Mouse (Mus musculus) heart, embryonic 14.5 days (tissue): Measurements from ENCODE around the gene Aph1c. TPM values are rescaled to one million over a fixed set of nuclear protein-coding genes. Genes with fewer than 3 reads are reported as not detected.

Experiments used
- ATAC-seq: fragments of 200-750 bp; cut with Nextera tagmentation; 2 replicates; pipeline ENCODE4 v1.8.0; 2017; ENCODE audit warnings: low read depth, moderate TSS enrichment; ENCODE audit not compliant: insufficient number of reproducible peaks, insufficient read depth, low FRiP score
- H3K27ac ChIP-seq, 2 experiments: fragments of 200-500 bp in 1 of 2; fragments of 300-500 bp in 1 of 2; sonication (generic) in 1 of 2; replicated peaks in 1 of 2; 2 replicates each; pipeline ENCODE4 v1.5.1; 2012 to 2014; ENCODE audit warnings: low read depth in 2 of 2, low read length in 2 of 2, control low read depth in 1 of 2, mild to moderate bottlenecking in 1 of 2, mixed read lengths in 1 of 2; ENCODE audit not compliant: control insufficient read depth in 1 of 2, insufficient read depth in 1 of 2
- H3K27me3 ChIP-seq: fragments of 300-500 bp; sonication (generic); 2 replicates; pipeline ENCODE4 v1.6.1; 2014; ENCODE audit warnings: mild to moderate bottlenecking, low read length, control low read depth; ENCODE audit not compliant: control insufficient read depth, insufficient read depth
- H3K36me3 ChIP-seq: fragments of 300-500 bp; sonication (generic); 2 replicates; pipeline ENCODE4 v1.6.1; 2014; ENCODE audit warnings: mild to moderate bottlenecking, control low read depth, low read length, mixed read lengths; ENCODE audit not compliant: control insufficient read depth, insufficient read depth
- H3K4me1 ChIP-seq, 2 experiments: fragments of 200-500 bp in 1 of 2; fragments of 300-500 bp in 1 of 2; sonication (generic) in 1 of 2; 2 replicates each; pipeline ENCODE4 v1.6.1; 2012 to 2014; ENCODE audit warnings: low read length in 2 of 2, control low read depth in 1 of 2, mixed read lengths in 1 of 2; ENCODE audit not compliant: control insufficient read depth in 2 of 2, insufficient read depth in 2 of 2
- H3K4me2 ChIP-seq: fragments of 300-500 bp; sonication (generic); 2 replicates; pipeline ENCODE4 v1.6.1; 2014; ENCODE audit warnings: mild to moderate bottlenecking, low read length
- H3K4me3 ChIP-seq, 2 experiments: fragments of 200-500 bp in 1 of 2; fragments of 300-500 bp in 1 of 2; sonication (generic) in 1 of 2; 2 replicates each; pipeline ENCODE4 v1.5.1; 2012 to 2014; ENCODE audit warnings: low read length in 2 of 2, mild to moderate bottlenecking in 2 of 2, control low read depth in 1 of 2, low read depth in 1 of 2, moderate library complexity in 1 of 2; ENCODE audit not compliant: control insufficient read depth in 1 of 2, insufficient read depth in 1 of 2
- H3K9ac ChIP-seq: fragments of 300-500 bp; sonication (generic); 2 replicates; pipeline ENCODE4 v1.6.1; 2014; ENCODE audit warnings: mild to moderate bottlenecking, low read length
- H3K9me3 ChIP-seq: fragments of 300-500 bp; sonication (generic); 2 replicates; pipeline ENCODE4 v1.6.1; 2016; ENCODE audit warnings: low read length, control low read depth; ENCODE audit not compliant: control insufficient read depth
- WGBS: fragments of 180-500 bp; shearing (Covaris S2); extraction: QIAGEN DNeasy Blood & Tissue Kit; methylation state at CpG from one replicate; pipeline ENCODE4 v1.1.7; 2014; 5-methylcytosine and 5-hydroxymethylcytosine counted together
- polyA plus RNA-seq: library from polyadenylated mRNA; unstranded; fragments of >200 nt; fragmentation: Nextera tagmentation; extraction: Ambion mirVana; gene quantifications from 2 replicates; pipeline ENCODE4 v1.2.1, GENCODE M21; 2014

The Aph1c gene
- 2.1 and 4.5 TPM in 2 replicates for polyA plus RNA-seq

- ATAC-seq, result peak; percentile 99
- no peaks in the 10 kb centered on the region for H3K27me3 ChIP-seq
- peak within 1 kb of the TSS; percentile 56 to 79 for H3K4me3 ChIP-seq
- no peaks in the 10 kb centered on the region for H3K36me3 ChIP-seq
- peak within 1 kb of the TSS; percentile 99 for H3K4me2 ChIP-seq
- peak within 1 kb of the TSS; percentile 65 for H3K9ac ChIP-seq
- H3K4me1 ChIP-seq, result peaks cover 5 to 11% of the 10 kb centered on the region in 2 experiments; a peak in 3 of 4 replicates
- H3K27ac ChIP-seq, result no peak within 1 kb of the TSS
- under 1% methylated on average over 58 of the region's 58 CpGs for WGBS
- H3K9me3 ChIP-seq, result no peaks in the 10 kb centered on the region
Observed at GRCm38 (mm10) chr9:66834318-66835096, at the start of gene Aph1c. Aph1c (minus strand) TSS chr9:66834726.

GRCm38 (mm10) chr9:66883500-66883899, 49.0 kb upstream of the Aph1c start:
- H3K4me1 ChIP-seq, result peaks cover 0 to 4% of the 10 kb centered on the region in 2 experiments; a peak in 2 of 4 replicates
- no peak overlapping the region for H3K9ac ChIP-seq
- H3K4me2 ChIP-seq, result no peak overlapping the region
- no peak overlapping the region for H3K4me3 ChIP-seq
- H3K36me3 ChIP-seq, result no peaks in the 10 kb centered on the region
- ATAC-seq, result no peak
- no peaks in the 10 kb centered on the region for H3K27me3 ChIP-seq
- no peak overlapping the region for H3K27ac ChIP-seq
- WGBS, result 80% methylated on average over 5 of the region's 5 CpGs
- H3K9me3 ChIP-seq, result 0 out of 2 replicates have a peak, but pooled peaks cover under 1% of the 10 kb centered on the region

- WGBS, result 70% methylated on average over 8 of the region's 8 CpGs
- Histone ChIP-seq H3K4me3 (no peak overlapping the region), H3K36me3 (no peaks in the 10 kb centered on the region), H3K27me3 (no peaks in the 10 kb centered on the region), H3K27ac (no peak overlapping the region), H3K4me2 (no peak overlapping the region), H3K9me3 (0 out of 2 replicates have a peak, but pooled peaks cover 2% of the 10 kb centered on the region), H3K4me1 (peaks cover 0 to 4% of the 10 kb centered on the region in 2 experiments; a peak in 2 of 4 replicates), H3K9ac (no peak overlapping the region)
- ATAC-seq, result no peak
Observed at GRCm38 (mm10) chr9:66882406-66882821, 47.9 kb upstream of the Aph1c start.

GRCm38 (mm10) chr9:66881858-66882257, 47.3 kb upstream of the Aph1c start:
- H3K4me1 ChIP-seq, result peaks cover 0 to 4% of the 10 kb centered on the region in 2 experiments; a peak in 2 of 4 replicates
- no peak overlapping the region for H3K27ac ChIP-seq
- whole genome bisulfite sequencing, result 86% methylated on average over 3 of the region's 3 CpGs
- ATAC-seq, result no peak
- H3K9ac ChIP-seq, result no peak overlapping the region
- no peaks in the 10 kb centered on the region for H3K36me3 ChIP-seq
- no peak overlapping the region for H3K4me2 ChIP-seq
- no peaks in the 10 kb centered on the region for H3K27me3 ChIP-seq
- 0 out of 2 replicates have a peak, but pooled peaks cover 2% of the 10 kb centered on the region for H3K9me3 ChIP-seq
- H3K4me3 ChIP-seq, result no peak overlapping the region

- Histone ChIP-seq H3K27ac (no peak overlapping the region), H3K4me2 (no peak overlapping the region), H3K27me3 (no peaks in the 10 kb centered on the region), H3K9ac (no peak overlapping the region), H3K4me1 (no peaks in the 10 kb centered on the region; a peak in 1 of 4 replicates), H3K9me3 (0 out of 2 replicates have a peak, but pooled peaks cover 2% of the 10 kb centered on the region), H3K36me3 (no peaks in the 10 kb centered on the region), H3K4me3 (no peak overlapping the region)
- WGBS, result 85% methylated on average over 2 of the region's 2 CpGs
- no peak for ATAC-seq
Observed at GRCm38 (mm10) chr9:66880752-66881151, 46.2 kb upstream of the Aph1c start.

GRCm38 (mm10) chr9:66879486-66879885, 45.0 kb upstream of the Aph1c start:
- ATAC-seq, result no peak
- 83% methylated on average over 6 of the region's 6 CpGs for WGBS
- no peaks in the 10 kb centered on the region for H3K36me3 ChIP-seq

GRCm38 (mm10) chr9:66878899-66879298, 44.4 kb upstream of the Aph1c start:
- WGBS, result 90% methylated on average over 3 of the region's 3 CpGs
- Histone ChIP-seq H3K27ac (no peak overlapping the region), H3K9ac (no peak overlapping the region), H3K4me2 (no peak overlapping the region), H3K36me3 (no peaks in the 10 kb centered on the region), H3K9me3 (peaks cover 8% of the 10 kb centered on the region), H3K4me3 (no peak overlapping the region), H3K27me3 (no peaks in the 10 kb centered on the region), H3K4me1 (no peaks in the 10 kb centered on the region; a peak in 1 of 4 replicates)
- no peak for ATAC-seq

More at GRCm38 (mm10) chr9:66879486-66879885, 45.0 kb upstream of the Aph1c start:
- H3K27me3 ChIP-seq, result no peaks in the 10 kb centered on the region
- peaks cover 8% of the 10 kb centered on the region for H3K9me3 ChIP-seq
- H3K9ac ChIP-seq, result no peak overlapping the region
- H3K27ac ChIP-seq, result no peak overlapping the region
- H3K4me3 ChIP-seq, result no peak overlapping the region
- no peak overlapping the region for H3K4me2 ChIP-seq
- H3K4me1 ChIP-seq, result no peaks in the 10 kb centered on the region; a peak in 1 of 4 replicates
